Mouse (Mus musculus): ENCODE measurements at regions not wholly inside any gene's neighbourhood (a gene's known extent, or its start where the extent isn't known, plus 50 kb on each side); places are given as distances from the start of the nearest gene placed in this dataset.

- TF ChIP-seq EP300 (IDR thresholded peaks at IDR 0.05; ENCODE audit: low read depth in 1 of 2, low read length in 2 of 2): no peak
- TF ChIP-seq CTCF (IDR thresholded peaks at IDR 0.05 in 2 of 3, conservative IDR thresholded peaks at IDR 0.05 in 1 of 3; ENCODE audit: control insufficient read depth in 1 of 3, insufficient read depth in 1 of 3, low read depth in 2 of 3, low read length in 3 of 3, poor library complexity in 1 of 3, severe bottlenecking in 1 of 3): no peak
- no peak for TF ChIP-seq RCOR1 (IDR thresholded peaks at IDR 0.05; ENCODE audit: low read depth, low read length)
- TF ChIP-seq POLR2A (IDR thresholded peaks at IDR 0.05; ENCODE audit: control insufficient read depth in 1 of 2, insufficient read depth in 1 of 2, low read depth in 1 of 2, low read length in 2 of 2, poor library complexity in 1 of 2): no peak
- TF ChIP-seq SMC3 (IDR thresholded peaks at IDR 0.05; ENCODE audit: low read depth, low read length): no peak
- TF ChIP-seq POLR2AphosphoS2 (IDR thresholded peaks at IDR 0.05; ENCODE audit: low read length): no peak
- TF ChIP-seq SIN3A (IDR thresholded peaks at IDR 0.05; ENCODE audit: low read length): no peak
- no peak for TF ChIP-seq JUND (IDR thresholded peaks at IDR 0.05; ENCODE audit: low read depth, low read length)
- no peak for TF ChIP-seq KAT2A (conservative IDR thresholded peaks at IDR 0.05; ENCODE audit: low read depth, low read length)
- TF ChIP-seq MXI1 (IDR thresholded peaks at IDR 0.05; ENCODE audit: low read depth, low read length): no peak
- TF ChIP-seq ZMIZ1 (IDR thresholded peaks at IDR 0.05; ENCODE audit: low read depth, low read length): no peak
These were observed 127.0 kb downstream of the Nkx6-1 start for GRCm38 (mm10) chr5:101537518-101538380.
